Mouse (Mus musculus) left cerebral cortex, postnatal 4 days (tissue): ENCODE results near the gene Psg26. TPM values are rescaled to one million over a fixed set of nuclear protein-coding genes. Genes with fewer than 3 reads are reported as not detected.
"Not testable (repeated sequence)": the region's sequence is repeated elsewhere in the genome, so short reads cannot be mapped to it uniquely, and the experiment has no call there.

Experiments
- DNase-seq: peaks from one replicate; pipeline ENCODE4 v3.0.0-alpha.2; 2022
- intact Hi-C: fragments of 180-260 bp; cut with DNase I; formaldehyde crosslinking; loops from one replicate; pipeline ENCODE4 v1.15.1; 2025
- total RNA-seq, 2 experiments: library from RNA; stranded (reverse); gene quantifications; 2 replicates each; pipeline ENCODE4 v1.2.3; 2021

Gene Psg26
- total RNA-seq = not detected

DNA sequence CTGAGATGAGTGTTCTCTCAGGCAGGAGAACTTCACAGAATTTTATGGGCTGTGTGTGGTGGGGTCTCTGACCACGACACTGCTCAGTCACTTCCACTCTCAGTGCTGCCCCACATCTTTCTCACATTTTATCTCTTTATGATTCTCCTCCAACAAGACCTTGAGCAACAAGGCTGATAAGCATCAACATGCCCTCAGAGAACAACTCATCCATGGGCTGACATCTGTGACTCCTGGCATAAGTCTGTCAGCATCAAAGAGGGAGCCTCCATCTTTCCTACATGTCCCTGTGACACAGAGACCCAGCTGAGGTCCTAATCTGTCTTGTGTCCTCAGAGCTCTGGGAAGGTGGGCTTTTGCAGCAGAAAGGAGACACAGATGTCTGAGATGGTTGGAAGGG is at the start of gene Psg26:
TSS of gene Psg26 (minus strand) at position 101 of the 400 bp plus-strand sequence.
- intact Hi-C loops = no loop called here
- DNase-seq = no peak

DNA sequence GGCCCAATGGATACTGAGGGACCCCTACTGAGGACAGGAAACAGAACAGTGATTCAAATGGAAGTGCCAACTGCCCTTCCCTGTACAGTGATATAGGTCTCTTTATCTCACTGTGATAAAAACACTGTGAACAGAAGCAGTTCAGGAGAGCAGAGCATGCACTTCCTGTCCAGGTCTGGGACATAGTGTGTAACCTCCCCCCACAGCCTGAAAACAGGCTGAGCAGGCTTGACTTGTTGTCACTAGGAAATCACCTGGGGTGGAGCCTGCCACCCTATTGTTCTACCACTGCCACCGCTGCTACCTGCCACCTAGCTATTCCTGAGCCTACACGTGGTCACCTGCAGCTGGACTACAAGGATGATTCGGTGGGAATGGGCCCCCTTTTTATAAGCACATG is 49.4 kb upstream of the Psg26 start:
- DNase-seq = no peak
- intact Hi-C loops = no loop called here

DNA sequence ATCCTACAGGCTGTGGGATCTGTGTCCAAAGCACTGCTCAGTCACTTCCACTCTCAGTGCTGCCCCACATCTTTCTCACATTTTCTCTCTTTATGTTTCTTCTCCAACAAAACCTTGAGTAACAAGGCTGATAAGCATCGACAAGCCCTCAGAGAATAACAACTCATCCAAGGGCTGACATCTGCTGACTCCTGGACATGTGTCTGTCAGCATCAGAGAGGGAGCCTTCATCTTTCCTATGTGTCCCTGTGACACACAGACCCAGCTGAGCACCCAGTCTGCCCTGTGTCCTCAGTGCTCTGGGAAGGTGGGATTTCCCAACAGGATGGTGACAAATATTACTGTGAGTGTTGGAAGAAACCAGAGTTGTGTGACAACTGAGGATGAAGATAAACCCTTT is 48.2 kb upstream of the Psg26 start, which contains the start of gene Psg25:
TSS of gene Psg25 (minus strand) at position 101 of the 400 bp plus-strand sequence.
- DNase-seq = no peak
- intact Hi-C loops = no loop called here

DNA sequence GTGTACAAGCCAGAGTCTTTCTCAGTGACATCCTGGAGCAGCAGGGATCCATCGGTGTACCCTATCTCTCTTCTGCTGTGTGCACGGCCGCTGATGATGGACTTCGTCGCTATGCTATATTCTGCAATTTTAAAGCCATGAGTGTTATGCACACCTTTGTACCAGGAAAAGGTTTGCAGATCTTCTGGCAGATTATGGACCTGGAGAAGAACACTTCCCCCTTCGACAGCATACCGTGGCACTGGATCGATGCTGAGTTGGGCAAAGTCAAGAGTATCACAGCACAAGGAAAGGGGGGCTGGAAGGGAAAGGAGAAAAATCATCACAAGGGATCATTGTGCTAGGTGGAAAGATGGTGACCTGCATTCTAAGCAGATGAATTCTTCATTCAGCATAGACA is 40.7 kb upstream of the Psg26 start:
- no peak for DNase-seq
- intact Hi-C loops = no loop called here

DNA sequence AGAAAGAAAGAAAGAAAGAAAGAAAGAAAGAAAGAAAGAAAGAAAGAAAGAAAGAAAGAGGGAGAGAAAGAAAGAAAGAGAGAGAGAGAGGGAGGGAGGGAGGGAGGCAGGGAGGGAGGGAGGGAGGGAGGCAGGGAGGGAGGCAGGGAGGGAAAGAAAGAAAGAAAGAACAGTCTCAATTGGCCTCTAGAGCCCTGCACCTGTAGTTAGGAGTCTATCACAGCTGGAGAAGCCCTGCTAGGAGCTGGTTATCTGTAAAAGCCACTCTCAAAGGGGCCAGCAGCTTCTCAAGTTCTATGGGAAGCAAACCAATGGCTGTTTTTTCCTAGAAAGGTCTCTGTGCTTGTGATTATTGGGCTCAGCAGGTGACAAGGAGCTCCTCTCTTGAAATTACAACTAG is 28.9 kb upstream of the Psg26 start:
- DNase-seq, intact Hi-C loops: not testable (repeated sequence)

DNA sequence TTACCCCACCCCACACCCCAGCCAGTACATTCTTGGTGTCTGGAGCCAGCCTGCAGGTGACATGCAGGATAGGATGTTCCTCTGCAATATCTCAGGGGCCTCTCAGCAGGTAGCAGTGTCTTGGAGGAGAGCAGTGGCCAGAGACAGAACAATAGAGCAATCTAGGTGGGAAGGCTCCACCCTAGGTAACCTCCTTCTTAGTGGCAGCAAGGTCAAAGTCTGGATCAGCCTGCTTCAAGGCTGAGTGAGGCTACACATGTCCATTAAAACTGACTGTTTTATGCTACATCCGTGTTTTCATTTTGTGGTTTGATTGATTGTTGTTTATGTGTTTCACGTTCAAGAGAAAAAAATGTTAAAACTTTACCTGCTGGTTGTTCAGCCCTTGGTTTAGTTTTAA is 28.4 kb upstream of the Psg26 start:
- intact Hi-C loops, DNase-seq: not testable (repeated sequence)

DNA sequence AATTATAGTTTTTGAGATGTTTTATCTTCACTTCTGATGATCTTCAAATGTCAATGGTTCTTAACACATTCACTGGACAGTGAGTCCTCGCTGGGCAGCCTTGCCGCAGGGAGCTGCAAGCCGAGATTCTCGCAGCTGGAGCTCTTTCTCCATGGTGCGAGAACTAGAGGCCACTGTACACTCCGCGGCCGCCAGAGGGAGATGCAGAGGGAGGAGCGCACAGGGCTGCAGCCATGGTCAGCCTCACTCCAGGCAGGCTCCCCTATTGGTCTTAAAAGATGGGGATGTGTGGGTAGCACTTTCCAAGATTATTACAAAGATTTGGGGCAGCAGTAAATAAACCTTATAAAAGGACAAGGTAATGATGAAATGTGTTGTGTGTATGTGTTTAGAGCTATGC is 27.5 kb upstream of the Psg26 start:
- intact Hi-C loops = no loop called here
- DNase-seq = no peak

DNA sequence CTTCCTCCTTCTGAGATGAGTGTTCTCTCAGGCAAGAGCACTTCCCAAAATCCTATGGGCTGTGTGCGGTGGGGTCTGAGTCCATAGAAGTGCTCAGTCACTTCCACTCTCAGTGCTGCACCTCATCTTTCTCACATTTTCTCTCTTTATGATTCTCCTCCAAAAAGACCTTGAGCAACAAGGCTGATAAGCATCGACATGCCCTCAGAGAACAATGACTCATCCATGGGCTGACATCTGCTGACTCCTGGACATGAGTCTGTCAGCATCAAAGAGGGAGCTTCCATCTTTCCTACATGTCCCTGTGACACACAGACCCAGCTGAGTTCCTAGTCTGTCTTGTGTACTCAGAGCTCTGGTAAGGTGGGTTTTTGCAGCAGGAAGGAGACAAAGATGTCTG is 52.0 kb downstream of the Psg26 start, which contains the start of gene Psg28:
TSS of gene Psg28 (minus strand) at position 101 of the 400 bp plus-strand sequence.
- DNase-seq, intact Hi-C loops: not testable (repeated sequence)

Other genes with a start within 250 kb of the Psg26 start
- gene Mill1, start 238.8 kb downstream of the Psg26 start, total RNA-seq = not detected
- not detected for gene Psg18, start 129.2 kb downstream of the Psg26 start, total RNA-seq
- gene Psg28, start 52.1 kb downstream of the Psg26 start, total RNA-seq = not detected
- gene Psg25, start 48.1 kb upstream of the Psg26 start, total RNA-seq = not detected
- not detected for gene Psg27, start 83.1 kb upstream of the Psg26 start, total RNA-seq
- gene Psg23, start 132.3 kb upstream of the Psg26 start, total RNA-seq = not detected
- gene Psg21, start 172.5 kb upstream of the Psg26 start, total RNA-seq = not detected
- not detected for gene Psg20, start 202.0 kb upstream of the Psg26 start, total RNA-seq
- gene Psg22, start 233.9 kb upstream of the Psg26 start, total RNA-seq = not detected